Mouse (Mus musculus) MEL (cell line): ENCODE results near the gene Bmper. TPM values are rescaled to one million over a fixed set of nuclear protein-coding genes. Genes with fewer than 3 reads are reported as not detected.

Experiments used
- DNase-seq: peaks from one replicate; pipeline ENCODE4 v3.0.0; 2011; ENCODE audit warnings: low read depth, low spot score
- H3K27ac ChIP-seq: 2 replicates; pipeline ENCODE4 v1.5.1; 2012; ENCODE audit warnings: low read depth, mild to moderate bottlenecking, control low read depth, low read length, moderate library complexity; ENCODE audit not compliant: control insufficient read depth
- H3K27me3 ChIP-seq, 2 experiments: fragments of 150-350 bp in 1 of 2; sonication (generic) in 1 of 2; 2 replicates each; pipeline ENCODE4 v1.6.1; 2012; ENCODE audit warnings: low read length in 2 of 2, mild to moderate bottlenecking in 2 of 2, improper control_type of control experiment in 1 of 2, moderate library complexity in 1 of 2; ENCODE audit not compliant: insufficient read depth in 2 of 2, control insufficient read depth in 1 of 2
- H3K36me3 ChIP-seq, 2 experiments: 2 replicates each; pipeline ENCODE4 v1.6.1; 2012 to 2014; ENCODE audit warnings: low read length in 2 of 2, improper control_type of control experiment in 1 of 2, inconsistent platforms in 1 of 2, mild to moderate bottlenecking in 1 of 2; ENCODE audit not compliant: insufficient read depth in 2 of 2, control insufficient read depth in 1 of 2
- H3K4me1 ChIP-seq, 2 experiments: fragments of 150-350 bp in 1 of 2; sonication (generic) in 1 of 2; 2 replicates each; pipeline ENCODE4 v1.6.1; 2012; ENCODE audit warnings: low read length in 2 of 2, improper control_type of control experiment in 1 of 2, mild to moderate bottlenecking in 1 of 2; ENCODE audit not compliant: insufficient read depth in 2 of 2, control insufficient read depth in 1 of 2
- H3K4me3 ChIP-seq, 2 experiments: fragments of 150-350 bp in 1 of 2; sonication (generic) in 1 of 2; 2 replicates each; pipeline ENCODE4 v1.5.1; 2012; ENCODE audit warnings: low read depth in 2 of 2, low read length in 2 of 2, mild to moderate bottlenecking in 2 of 2, moderate library complexity in 2 of 2, control low read depth in 1 of 2, improper control_type of control experiment in 1 of 2; ENCODE audit not compliant: control insufficient read depth in 1 of 2, insufficient read depth in 1 of 2
- H3K79me2 ChIP-seq: 2 replicates; pipeline ENCODE4 v1.6.1; 2012; ENCODE audit warnings: mild to moderate bottlenecking, low read length, moderate library complexity; ENCODE audit not compliant: control insufficient read depth, poor library complexity, insufficient read depth
- H3K9ac ChIP-seq: 2 replicates; pipeline ENCODE4 v1.6.1; 2012; ENCODE audit warnings: low read depth, mild to moderate bottlenecking, control low read depth, low read length, moderate library complexity; ENCODE audit not compliant: control insufficient read depth, poor library complexity, severe bottlenecking
- H3K9me3 ChIP-seq: fragments of 150-350 bp; sonication (generic); replicated peaks from 2 replicates; pipeline ENCODE4 v1.6.1; 2012; ENCODE audit warnings: mild to moderate bottlenecking, low read length, improper control_type of control experiment, moderate library complexity; ENCODE audit not compliant: insufficient read depth
- ETS1 ChIP-seq: IDR thresholded peaks from 2 replicates; pipeline ENCODE4 v1.6.1; 2012; ENCODE audit warnings: low read depth, mild to moderate bottlenecking, inconsistent platforms, low read length, improper control_type of control experiment, moderate library complexity
- MAFK ChIP-seq: IDR thresholded peaks from 2 replicates; pipeline ENCODE4 v1.6.1; 2011; ENCODE audit warnings: low read depth, mild to moderate bottlenecking, low read length, improper control_type of control experiment, borderline replicate concordance
- NELFE ChIP-seq: IDR thresholded peaks from 2 replicates; pipeline ENCODE4 v1.6.1; 2011; ENCODE audit warnings: low read depth, low read length, improper control_type of control experiment
- NRF1 ChIP-seq: IDR thresholded peaks from 2 replicates; pipeline ENCODE4 v1.6.1; 2014; ENCODE audit warnings: low read depth, mild to moderate bottlenecking, inconsistent platforms, low read length, improper control_type of control experiment, moderate library complexity; ENCODE audit not compliant: poor library complexity, insufficient read depth, severe bottlenecking
- POLR2AphosphoS2 ChIP-seq: IDR thresholded peaks from 2 replicates; pipeline ENCODE4 v1.6.1; 2011; ENCODE audit warnings: low read length, improper control_type of control experiment
- TCF12 ChIP-seq: IDR thresholded peaks from 2 replicates; pipeline ENCODE4 v1.6.1; 2014; ENCODE audit warnings: low read depth, mild to moderate bottlenecking, inconsistent platforms, low read length, improper control_type of control experiment, moderate library complexity
- UBTF ChIP-seq: IDR thresholded peaks from 2 replicates; pipeline ENCODE4 v1.6.1; 2012; ENCODE audit warnings: low read depth, mild to moderate bottlenecking, inconsistent platforms, low read length, improper control_type of control experiment, moderate library complexity, borderline replicate concordance; ENCODE audit not compliant: insufficient read depth
- USF2 ChIP-seq, 2 experiments: IDR thresholded peaks; 2 replicates each; pipeline ENCODE4 v1.6.1; 2011 to 2012; ENCODE audit warnings: improper control_type of control experiment in 2 of 2, low read length in 2 of 2, borderline replicate concordance in 1 of 2, inconsistent platforms in 1 of 2, low read depth in 1 of 2, mild to moderate bottlenecking in 1 of 2; ENCODE audit not compliant: insufficient read depth in 1 of 2
- ZC3H11A ChIP-seq: IDR thresholded peaks from 2 replicates; pipeline ENCODE4 v1.6.1; 2012; ENCODE audit warnings: low read depth, mild to moderate bottlenecking, inconsistent platforms, low read length, improper control_type of control experiment
- polyA plus RNA-seq, 2 experiments: library from polyadenylated mRNA; stranded (reverse) in 1 of 2; unstranded in 1 of 2; fragments of >175 nt in 1 of 2; fragments of >200 nt in 1 of 2; gene quantifications; 2 replicates each; pipeline versions ENCODE4 v1.2.1 to v1.2.4; 2012; ENCODE audit warnings: low replicate concordance in 2 of 2, low read depth in 1 of 2; ENCODE audit not compliant: insufficient read length in 2 of 2, insufficient read depth in 1 of 2, missing spikeins in 1 of 2
- total RNA-seq: library from RNA; depleted of rRNA; stranded (reverse); fragments of 300-350 nt; gene quantifications from 2 replicates; pipeline ENCODE4 v1.2.3, GENCODE M21; 2012

The Bmper gene
- total and polyA plus RNA-seq, 3 experiments, result not detected

DNA sequence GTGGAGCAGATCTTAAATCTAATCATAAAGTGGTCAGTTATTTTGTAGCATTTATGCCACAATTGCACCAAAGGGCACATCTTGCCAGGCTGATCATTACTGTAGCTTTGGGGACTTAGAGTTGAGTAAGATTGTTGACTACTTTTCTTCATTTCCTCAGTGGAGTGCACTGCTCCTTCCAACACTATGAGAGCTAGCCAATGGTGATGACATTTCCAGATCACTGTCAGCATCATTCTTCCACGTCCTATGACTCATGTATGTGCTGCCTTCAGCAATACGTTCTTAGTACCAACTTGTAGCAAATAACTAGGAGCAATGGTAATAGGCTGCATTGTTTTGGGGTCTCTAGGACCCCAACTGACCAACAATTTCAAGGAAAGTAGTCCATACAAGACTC, 33.7 kb downstream of the Bmper start:
- no peak overlapping the region for H3K4me3 ChIP-seq
- H3K9ac ChIP-seq, result no peak overlapping the region
- no peak for TF ChIP-seq NRF1
- TF ChIP-seq USF2 (IDR thresholded peaks at IDR 0.05; ENCODE audit: borderline replicate concordance in 1 of 2, insufficient read depth in 1 of 2, low read depth in 1 of 2, low read length in 2 of 2), result no peak
- TF ChIP-seq NELFE, result no peak
- TF ChIP-seq MAFK, result no peak
- TF ChIP-seq TCF12, result no peak
- no peak for TF ChIP-seq ETS1
- TF ChIP-seq POLR2AphosphoS2, result no peak
- no peak for TF ChIP-seq ZC3H11A
- no peaks in the 10 kb centered on the region for H3K9me3 ChIP-seq
- H3K36me3 ChIP-seq, result no peaks in the 10 kb centered on the region
- no peaks in the 10 kb centered on the region; the same call in 1 of the 2 replicates for H3K79me2 ChIP-seq
- no peaks in the 10 kb centered on the region for H3K27me3 ChIP-seq
- H3K4me1 ChIP-seq, result no peaks in the 10 kb centered on the region
- DNase-seq, result no peak
- H3K27ac ChIP-seq, result no peak overlapping the region

GRCm38 (mm10) chr9:23261834-23262233, 39.0 kb downstream of the Bmper start:
- no peak for TF ChIP-seq UBTF
- H3K4me3 ChIP-seq, result no peak overlapping the region
- no peak overlapping the region for H3K27ac ChIP-seq
- no peaks in the 10 kb centered on the region; the same call in 1 of the 2 replicates for H3K9me3 ChIP-seq
- no peak overlapping the region for H3K9ac ChIP-seq
- H3K27me3 ChIP-seq, result no peaks in the 10 kb centered on the region
- H3K4me1 ChIP-seq, result no peaks in the 10 kb centered on the region
- H3K36me3 ChIP-seq, result no peaks in the 10 kb centered on the region
- DNase-seq, result no peak
- no peaks in the 10 kb centered on the region for H3K79me2 ChIP-seq

DNA sequence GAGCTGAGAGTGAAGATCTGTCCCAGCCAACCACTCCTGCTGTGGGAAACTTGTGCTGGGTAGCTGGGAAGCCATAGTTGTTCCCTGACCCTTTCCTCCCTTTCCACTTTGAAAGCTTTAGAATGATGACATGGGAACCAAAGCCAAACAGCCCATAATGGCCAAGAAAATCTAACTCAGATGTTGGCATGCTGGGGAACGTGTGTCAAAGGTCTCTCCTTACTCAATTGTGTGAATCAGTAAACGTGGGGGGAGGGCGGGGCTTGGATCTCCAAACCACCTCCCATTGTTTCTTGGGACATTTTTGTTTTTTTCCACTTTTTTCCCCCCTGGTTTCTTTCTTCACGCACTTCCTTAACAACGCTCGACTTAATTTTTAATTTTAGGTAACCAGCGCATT, 40.0 kb downstream of the Bmper start:
- no peak for TF ChIP-seq TCF12
- no peak for TF ChIP-seq MAFK
- H3K4me1 ChIP-seq, result no peaks in the 10 kb centered on the region
- no peaks in the 10 kb centered on the region; the same call in 1 of the 2 replicates for H3K9me3 ChIP-seq
- H3K36me3 ChIP-seq, result no peaks in the 10 kb centered on the region
- H3K9ac ChIP-seq, result no peak overlapping the region
- H3K27ac ChIP-seq, result no peak overlapping the region
- H3K27me3 ChIP-seq, result no peaks in the 10 kb centered on the region
- no peaks in the 10 kb centered on the region for H3K79me2 ChIP-seq
- H3K4me3 ChIP-seq, result no peak overlapping the region
- DNase-seq, result no peak
